Mouse (Mus musculus) embryonic facial prominence, embryonic 11.5 days (tissue): ENCODE measurements around the gene Gm49353. TPM values are rescaled to one million over a fixed set of nuclear protein-coding genes. Genes with fewer than 3 reads are reported as not detected.

Experiments
- ATAC-seq: fragments of 200-750 bp; cut with Nextera tagmentation; replicated peaks from 2 replicates; pipeline ENCODE4 v1.8.0; 2017; ENCODE audit warnings: low read depth; ENCODE audit not compliant: insufficient number of reproducible peaks, low FRiP score, low TSS enrichment
- DNase-seq: peaks from one replicate; pipeline ENCODE4 v3.0.0-alpha.2; 2015; ENCODE audit warnings: low spot score
- H3K27ac ChIP-seq: fragments of 300-500 bp; sonication (generic); replicated peaks from 2 replicates; pipeline ENCODE4 v1.5.1; 2014; ENCODE audit warnings: mild to moderate bottlenecking, low read depth, low read length, control low read depth
- H3K27me3 ChIP-seq: fragments of 300-500 bp; sonication (generic); 2 replicates; pipeline ENCODE4 v1.6.1; 2014; ENCODE audit warnings: mild to moderate bottlenecking, low read length, moderate library complexity, mixed read lengths; ENCODE audit not compliant: control insufficient read depth, insufficient read depth
- H3K36me3 ChIP-seq: fragments of 300-500 bp; sonication (generic); replicated peaks from 2 replicates; pipeline ENCODE4 v1.6.1; 2014; ENCODE audit warnings: low read depth, mild to moderate bottlenecking, low read length, moderate library complexity, mixed read lengths; ENCODE audit not compliant: control insufficient read depth, insufficient read depth
- H3K4me1 ChIP-seq: fragments of 300-500 bp; sonication (generic); 2 replicates; pipeline ENCODE4 v1.6.1; 2014; ENCODE audit warnings: low read length, mixed read lengths; ENCODE audit not compliant: control insufficient read depth, insufficient read depth
- H3K4me2 ChIP-seq: fragments of 300-500 bp; sonication (generic); 2 replicates; pipeline ENCODE4 v1.6.1; 2014; ENCODE audit warnings: low read depth, mild to moderate bottlenecking, control low read depth, low read length, moderate library complexity
- H3K4me3 ChIP-seq: fragments of 300-500 bp; sonication (generic); 2 replicates; pipeline ENCODE4 v1.5.1; 2014; ENCODE audit warnings: low read depth, low read length, control low read depth
- H3K9ac ChIP-seq: fragments of 300-500 bp; sonication (generic); replicated peaks from 2 replicates; pipeline ENCODE4 v1.6.1; 2014; ENCODE audit warnings: mild to moderate bottlenecking, control low read depth, low read length
- H3K9me3 ChIP-seq: fragments of 300-500 bp; sonication (generic); replicated peaks from 2 replicates; pipeline ENCODE4 v1.6.1; 2016; ENCODE audit warnings: mild to moderate bottlenecking, low read length, inconsistent platforms, mixed read lengths; ENCODE audit not compliant: control insufficient read depth
- WGBS: fragments of 180-500 bp; shearing (Covaris S2); extraction: QIAGEN DNeasy Blood & Tissue Kit; methylation state at CpG from one replicate; pipeline ENCODE4 v1.1.7; 2014; 5-methylcytosine and 5-hydroxymethylcytosine counted together
- polyA plus RNA-seq: library from polyadenylated mRNA; unstranded; fragments of >200 nt; fragmentation: Nextera tagmentation; extraction: Ambion mirVana; gene quantifications from 2 replicates; pipeline ENCODE4 v1.2.1, GENCODE M21; 2014

The Gm49353 gene
- polyA plus RNA-seq, 1 experiment from 2014 or later, result not detected

- no peak overlapping the region for H3K4me2 ChIP-seq
- no peak for ATAC-seq
- H3K36me3 ChIP-seq, result no peaks in the 10 kb centered on the region
- no peaks in the 10 kb centered on the region for H3K4me1 ChIP-seq
- H3K27ac ChIP-seq, result no peak overlapping the region
- H3K4me3 ChIP-seq, result no peak overlapping the region
- WGBS, result 88% methylated on average over 2 of the region's 2 CpGs
- H3K9me3 ChIP-seq, result no peaks in the 10 kb centered on the region
- DNase-seq, result no peak
- H3K9ac ChIP-seq, result no peak overlapping the region
- H3K27me3 ChIP-seq, result no peaks in the 10 kb centered on the region
These were observed 17.7 kb upstream of the Gm49353 start for GRCm38 (mm10) chr10:29181046-29181445.

DNA sequence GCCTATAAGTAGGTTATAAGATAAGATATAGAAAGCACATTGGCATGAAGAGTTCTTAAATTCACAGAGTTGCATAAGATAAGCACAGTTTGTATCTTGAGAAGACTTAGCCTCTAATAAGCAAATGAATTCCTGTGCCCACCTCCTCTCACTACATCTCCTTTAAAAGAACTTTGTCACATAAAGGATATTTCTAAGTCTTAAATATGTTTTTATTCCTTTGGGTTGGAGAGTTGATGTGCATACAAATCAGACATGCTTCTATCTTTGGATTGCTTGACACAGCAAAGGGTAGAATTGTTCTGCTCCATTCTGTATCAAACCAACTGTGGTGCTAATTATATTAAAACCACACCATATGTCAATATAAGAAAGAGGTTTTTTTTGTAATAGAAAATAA lies 5.0 kb upstream of the Gm49353 start:
- H3K36me3 ChIP-seq, result no peaks in the 10 kb centered on the region

DNA sequence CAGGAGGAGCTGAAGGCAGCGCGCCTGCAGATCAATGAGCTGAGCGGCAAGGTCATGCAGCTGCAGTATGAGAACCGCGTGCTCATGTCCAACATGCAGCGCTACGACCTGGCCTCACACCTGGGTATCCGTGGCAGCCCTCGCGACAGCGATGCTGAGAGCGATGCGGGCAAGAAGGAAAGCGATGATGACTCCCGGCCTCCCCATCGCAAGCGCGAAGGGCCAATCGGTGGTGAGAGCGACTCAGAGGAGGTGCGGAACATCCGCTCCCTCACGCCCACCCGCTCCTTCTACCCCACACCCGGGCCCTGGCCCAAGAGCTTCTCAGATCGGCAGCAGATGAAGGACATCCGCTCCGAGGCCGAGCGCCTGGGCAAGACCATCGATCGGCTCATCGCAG lies 1.9 kb upstream of the Gm49353 start:
- ATAC-seq (no peak; the same call in 1 of the 2 replicates), DNase-seq (no peak)
- no peak overlapping the region for H3K4me2 ChIP-seq
- H3K9ac ChIP-seq, result no peak overlapping the region
- WGBS, result 98% methylated on average over 33 of the region's 33 CpGs
- H3K4me3 ChIP-seq, result no peak overlapping the region
- no peaks in the 10 kb centered on the region for H3K27me3 ChIP-seq
- H3K36me3 ChIP-seq, result no peaks in the 10 kb centered on the region
- no peaks in the 10 kb centered on the region for H3K4me1 ChIP-seq
- H3K27ac ChIP-seq, result no peak overlapping the region
- H3K9me3 ChIP-seq, result no peaks in the 10 kb centered on the region; the same call in 1 of the 2 replicates

More for the DNA sequence above, 5.0 kb upstream of the Gm49353 start:
- no peaks in the 10 kb centered on the region; the same call in 1 of the 2 replicates for H3K9me3 ChIP-seq
- no peak overlapping the region for H3K9ac ChIP-seq
- H3K27ac ChIP-seq, result no peak overlapping the region
- H3K4me2 ChIP-seq, result no peak overlapping the region
- ATAC-seq (no peak), DNase-seq (no peak)
- H3K4me1 ChIP-seq, result no peaks in the 10 kb centered on the region
- H3K27me3 ChIP-seq, result no peaks in the 10 kb centered on the region
- H3K4me3 ChIP-seq, result no peak overlapping the region

GRCm38 (mm10) chr10:29199835-29200234 lies 1.1 kb downstream of the Gm49353 start:
- no peak for DNase-seq
- Histone ChIP-seq H3K27ac (no peak overlapping the region), H3K9me3 (no peaks in the 10 kb centered on the region; the same call in 1 of the 2 replicates), H3K4me3 (no peak overlapping the region), H3K36me3 (no peaks in the 10 kb centered on the region), H3K27me3 (no peaks in the 10 kb centered on the region), H3K4me1 (no peaks in the 10 kb centered on the region), H3K4me2 (no peak overlapping the region), H3K9ac (no peak overlapping the region)
- 70% methylated on average over 3 of the region's 3 CpGs for WGBS
- no peak for ATAC-seq

GRCm38 (mm10) chr10:29200609-29201008 lies 1.9 kb downstream of the Gm49353 start:
- no peaks in the 10 kb centered on the region for H3K36me3 ChIP-seq
- WGBS, result 97% methylated on average over 1 of the region's 1 CpGs
- H3K4me1 ChIP-seq, result no peaks in the 10 kb centered on the region
- H3K27ac ChIP-seq, result no peak overlapping the region
- H3K27me3 ChIP-seq, result no peaks in the 10 kb centered on the region
- no peak overlapping the region for H3K4me2 ChIP-seq
- no peak overlapping the region for H3K9ac ChIP-seq
- no peak overlapping the region for H3K4me3 ChIP-seq
- ATAC-seq, result no peak
- no peaks in the 10 kb centered on the region; the same call in 1 of the 2 replicates for H3K9me3 ChIP-seq
- DNase-seq, result no peak

GRCm38 (mm10) chr10:29206730-29207129 lies 8.0 kb downstream of the Gm49353 start:
- H3K27ac ChIP-seq, result no peak overlapping the region
- DNase-seq (peak; percentile 74), ATAC-seq (0 out of 2 replicates have a peak, but pooled peaks have one; percentile 46)
- H3K9ac ChIP-seq, result no peak overlapping the region
- no peaks in the 10 kb centered on the region for H3K9me3 ChIP-seq
- no peaks in the 10 kb centered on the region for H3K27me3 ChIP-seq
- H3K4me3 ChIP-seq, result no peak overlapping the region
- H3K36me3 ChIP-seq, result no peaks in the 10 kb centered on the region
- H3K4me1 ChIP-seq, result no peaks in the 10 kb centered on the region
- no peak overlapping the region for H3K4me2 ChIP-seq

DNA sequence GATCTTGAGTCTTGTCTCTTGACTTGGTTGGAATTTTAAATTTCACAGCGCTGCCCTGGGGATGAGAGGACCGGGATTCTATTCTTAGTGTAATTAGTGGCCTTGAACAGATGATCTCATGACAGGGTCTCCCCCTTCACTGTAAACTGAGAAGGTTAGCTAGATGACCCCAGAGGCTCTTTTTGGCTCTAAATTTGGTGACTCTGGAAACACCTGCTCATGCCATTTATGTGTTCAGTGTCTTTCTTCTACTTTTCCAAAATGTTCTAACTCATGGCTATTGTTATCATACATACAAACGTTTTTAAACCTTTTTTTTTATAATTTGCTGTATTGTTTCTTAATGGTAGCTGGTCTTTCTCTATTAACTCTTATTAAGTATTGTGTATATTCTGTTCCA lies 10.0 kb downstream of the Gm49353 start:
- Histone ChIP-seq H3K4me2 (no peak overlapping the region), H3K27ac (no peak overlapping the region), H3K4me3 (no peak overlapping the region), H3K36me3 (no peaks in the 10 kb centered on the region), H3K9me3 (no peaks in the 10 kb centered on the region), H3K9ac (no peak overlapping the region), H3K27me3 (no peaks in the 10 kb centered on the region), H3K4me1 (no peaks in the 10 kb centered on the region)
- WGBS, result 45% methylated on average over 3 of the region's 3 CpGs
- no peak for ATAC-seq
- no peak for DNase-seq

DNA sequence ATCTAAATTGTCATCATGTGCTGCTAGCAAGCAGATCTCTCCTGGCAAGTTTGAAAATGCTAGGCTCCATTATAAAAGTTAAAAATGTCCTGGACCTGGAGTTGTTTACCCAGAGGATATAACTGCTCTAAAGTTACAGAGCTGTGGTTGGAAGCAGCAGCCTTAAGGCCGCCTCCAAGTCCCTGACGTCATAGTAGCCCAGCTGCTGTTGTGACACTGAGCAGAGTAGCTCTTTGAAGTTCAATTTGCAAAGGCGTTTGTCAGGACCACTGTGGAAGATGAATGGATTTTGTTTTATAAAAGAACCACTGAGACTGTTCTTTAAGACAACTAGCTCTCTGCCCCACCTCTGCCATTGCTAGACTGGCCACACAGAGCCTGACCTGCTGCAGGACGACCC lies 12.7 kb downstream of the Gm49353 start, which contains the start of gene 9330159F19Rik:
TSS of gene 9330159F19Rik (plus strand) at position 154 of the 400 bp plus-strand sequence.
- no peaks in the 10 kb centered on the region for H3K36me3 ChIP-seq
- H3K27ac ChIP-seq, result no peak within 1 kb of the TSS
- DNase-seq (peak; percentile 77), ATAC-seq (peak; percentile 90)
- H3K4me2 ChIP-seq, result no peak within 1 kb of the TSS
- H3K27me3 ChIP-seq, result no peaks in the 10 kb centered on the region
- no peaks in the 10 kb centered on the region for H3K9me3 ChIP-seq
- 17% methylated on average over 4 of the region's 4 CpGs for WGBS
- H3K9ac ChIP-seq, result no peak within 1 kb of the TSS
- no peak within 1 kb of the TSS for H3K4me3 ChIP-seq
- no peaks in the 10 kb centered on the region for H3K4me1 ChIP-seq
